Mouse (Mus musculus): ENCODE results near the gene Ube2e1. TPM values are rescaled to one million over a fixed set of nuclear protein-coding genes. Genes with fewer than 3 reads are reported as not detected.
"Not testable (repeated sequence)": the region's sequence is repeated elsewhere in the genome, so short reads cannot be mapped to it uniquely, and the experiment has no call there.

Ube2e1 gene
- polyA plus RNA-seq, 1 experiment from 2014 or later, result 40.8 TPM

DNA sequence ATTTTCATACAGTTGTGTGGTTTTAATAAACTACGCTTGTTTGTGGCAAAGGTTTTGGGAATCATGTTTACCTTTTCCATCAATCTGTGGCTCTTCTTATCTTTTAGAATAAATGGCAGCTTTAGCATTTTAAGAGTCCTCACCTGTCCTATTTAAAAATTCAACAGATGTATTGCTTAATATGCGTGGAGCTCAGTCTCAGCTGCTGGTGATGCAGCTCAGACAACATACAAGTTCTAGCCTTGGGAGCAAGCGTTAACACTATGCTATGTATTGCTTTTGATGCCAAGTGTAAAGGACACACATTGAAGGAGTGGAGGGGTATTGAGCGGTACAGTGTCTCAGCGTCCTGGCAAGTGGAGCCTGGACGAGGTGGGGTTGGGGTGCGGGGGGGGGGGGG is 60.0 kb downstream of the Ube2e1 start:
- no peaks in the 10 kb centered on the region for H3K27me3 ChIP-seq (ENCODE audit: insufficient read depth, low read length)
- H3K9ac ChIP-seq (replicated peaks), result peak overlapping the region; percentile 66
- H3K36me3 ChIP-seq (replicated peaks; ENCODE audit: insufficient read depth, low read length), result peaks cover 11% of the 10 kb centered on the region
- H3K4me2 ChIP-seq (ENCODE audit: low read depth, low read length), result peak overlapping the region; percentile 68
- peak overlapping the region; percentile 72 for H3K4me3 ChIP-seq (ENCODE audit: low read depth, low read length)
- H3K27ac ChIP-seq (ENCODE audit: low read depth), result peak overlapping the region; percentile 83
- WGBS (ENCODE audit: insufficient replicate concordance), result 12% methylated on average over 6 of the region's 7 CpGs
- ATAC-seq (no peak), DNase-seq (no peak)
- H3K9me3 ChIP-seq (ENCODE audit: low read length), result no peaks in the 10 kb centered on the region
- peaks cover 5% of the 10 kb centered on the region; the same call in 1 of the 2 replicates for H3K4me1 ChIP-seq (ENCODE audit: insufficient read depth)
- TF ChIP-seq EP300 (IDR thresholded peaks at IDR 0.05; ENCODE audit: low read depth), result no peak

DNA sequence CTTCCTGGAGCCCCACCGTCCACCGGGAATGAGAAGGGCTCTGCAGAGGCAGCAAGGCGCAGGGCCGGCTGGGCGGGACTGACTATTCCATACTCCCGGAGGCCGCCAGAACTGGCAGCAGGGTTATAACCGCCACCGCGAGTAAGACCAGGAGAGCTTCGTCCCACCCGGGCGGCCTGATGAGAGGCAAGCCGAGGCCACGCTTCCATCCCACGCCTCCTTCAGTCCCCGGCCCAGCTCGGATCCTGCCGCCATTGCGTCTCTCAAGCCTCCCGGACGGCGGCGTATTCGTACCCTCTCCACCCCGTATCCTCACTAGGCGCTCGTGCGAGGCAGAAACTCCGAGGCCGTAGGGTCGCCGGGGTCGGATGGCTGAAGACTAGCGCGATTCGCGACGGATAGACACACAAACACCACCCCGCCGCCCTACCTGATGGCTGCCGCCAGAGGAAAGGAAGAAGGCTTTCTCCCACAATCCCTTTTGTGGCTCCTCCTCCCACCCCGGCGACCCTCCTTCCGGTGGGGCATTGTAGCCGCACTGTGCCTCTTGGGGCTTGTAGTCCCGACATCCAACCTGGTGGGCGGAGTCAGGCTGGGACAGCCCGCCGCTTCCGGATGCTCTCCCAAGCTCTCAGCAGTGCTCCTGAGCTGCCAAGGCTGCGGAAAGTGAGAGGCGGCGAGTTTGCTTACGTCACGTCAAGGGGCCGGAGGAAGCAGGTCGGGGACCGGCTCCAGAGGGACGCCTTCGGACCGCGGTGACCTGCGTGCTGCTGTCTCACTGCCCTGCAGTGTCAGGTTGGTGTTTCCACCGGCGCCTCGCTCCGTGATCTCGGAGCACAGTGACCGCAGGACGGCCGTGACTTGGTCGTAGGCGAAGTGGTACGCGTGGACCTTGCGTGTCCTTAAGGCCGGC is 60.9 kb downstream of the Ube2e1 start, which contains the start of the genes Nkiras1 and Rpl15:
TSS of gene Nkiras1 (plus strand) at position 608 of the 913 bp plus-strand sequence.
TSS of gene Rpl15 (minus strand) at position 863 of the 913 bp plus-strand sequence.
- TF ChIP-seq CTCF (IDR thresholded peaks at IDR 0.05; ENCODE audit: low read depth), result peak; percentile 19
- TF ChIP-seq EP300 (IDR thresholded peaks at IDR 0.05; ENCODE audit: low read depth), result no peak

GRCm38 (mm10) chr14:18269947-18270528 is 61.6 kb downstream of the Ube2e1 start:
- H3K9me3 ChIP-seq (ENCODE audit: low read length); ATAC-seq; H3K4me1 ChIP-seq (ENCODE audit: insufficient read depth); H3K27me3 ChIP-seq (ENCODE audit: insufficient read depth, low read length): not testable (repeated sequence)
- Histone ChIP-seq H3K4me3 (ENCODE audit: low read depth, low read length) (peak overlapping the region; percentile 72), H3K4me2 (ENCODE audit: low read depth, low read length) (peak overlapping the region; percentile 68), H3K9ac (replicated peaks) (peak overlapping the region; percentile 85), H3K27ac (ENCODE audit: low read depth) (peak overlapping the region; percentile 83), H3K36me3 (replicated peaks; ENCODE audit: insufficient read depth, low read length) (peaks cover 12% of the 10 kb centered on the region)
- peak; percentile 21 for DNase-seq
- WGBS (ENCODE audit: insufficient replicate concordance), result under 1% methylated on average over 19 of the region's 24 CpGs

More for the DNA sequence above, 60.9 kb downstream of the Ube2e1 start, which contains the start of the genes Nkiras1 and Rpl15:
- 0% methylated on average over 75 of the region's 78 CpGs for WGBS (ENCODE audit: insufficient replicate concordance)
- H3K9ac ChIP-seq (replicated peaks), result peak within 1 kb of the TSS; percentile 85
- no peaks in the 10 kb centered on the region for H3K27me3 ChIP-seq (ENCODE audit: insufficient read depth, low read length)
- H3K9me3 ChIP-seq (ENCODE audit: low read length), result no peaks in the 10 kb centered on the region
- H3K4me1 ChIP-seq (ENCODE audit: insufficient read depth), result peaks cover 5% of the 10 kb centered on the region; the same call in 1 of the 2 replicates
- H3K36me3 ChIP-seq (replicated peaks; ENCODE audit: insufficient read depth, low read length), result peaks cover 12% of the 10 kb centered on the region
- H3K4me3 ChIP-seq (ENCODE audit: low read depth, low read length), result peak within 1 kb of the TSS; percentile 72
- ATAC-seq (peak; percentile 99), DNase-seq (peak; percentile 98)
- H3K4me2 ChIP-seq (ENCODE audit: low read depth, low read length), result peak within 1 kb of the TSS; percentile 68
- H3K27ac ChIP-seq (ENCODE audit: low read depth), result peak within 1 kb of the TSS; percentile 83

DNA sequence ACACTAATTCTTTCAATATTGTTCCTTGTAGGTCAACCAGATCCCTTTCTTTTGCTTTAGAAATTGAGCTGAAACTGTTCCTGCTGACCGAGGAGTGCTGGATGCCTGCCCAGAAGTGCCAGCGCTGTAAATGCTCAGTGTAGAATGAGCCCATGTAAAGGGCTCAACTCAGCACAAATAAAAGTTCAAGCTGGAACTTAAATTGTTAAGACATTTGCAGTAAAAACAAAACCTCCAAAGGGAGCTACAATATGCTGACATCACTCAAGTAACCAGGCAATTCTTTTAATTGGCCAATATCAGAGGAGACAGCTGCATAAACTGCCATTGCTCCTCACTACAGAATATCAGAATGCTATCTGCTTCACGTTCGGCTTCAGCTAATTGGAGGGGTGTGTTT is 68.2 kb downstream of the Ube2e1 start:
- Histone ChIP-seq H3K9ac (replicated peaks) (no peak overlapping the region), H3K36me3 (replicated peaks; ENCODE audit: insufficient read depth, low read length) (peaks cover 10% of the 10 kb centered on the region), H3K27ac (ENCODE audit: low read depth) (no peak overlapping the region), H3K4me1 (ENCODE audit: insufficient read depth) (no peaks in the 10 kb centered on the region), H3K9me3 (ENCODE audit: low read length) (no peaks in the 10 kb centered on the region), H3K27me3 (ENCODE audit: insufficient read depth, low read length) (no peaks in the 10 kb centered on the region), H3K4me2 (ENCODE audit: low read depth, low read length) (no peak overlapping the region), H3K4me3 (ENCODE audit: low read depth, low read length) (no peak overlapping the region)
- no peak for TF ChIP-seq CTCF (IDR thresholded peaks at IDR 0.05; ENCODE audit: low read depth)
- TF ChIP-seq EP300 (IDR thresholded peaks at IDR 0.05; ENCODE audit: low read depth), result no peak
- ATAC-seq (no peak), DNase-seq (no peak)
- 52% methylated on average over 4 of the region's 4 CpGs for WGBS (ENCODE audit: insufficient replicate concordance)

GRCm38 (mm10) chr14:18261203-18261602 is 70.5 kb downstream of the Ube2e1 start:
- Histone ChIP-seq H3K27me3 (ENCODE audit: insufficient read depth, low read length) (no peaks in the 10 kb centered on the region), H3K4me2 (ENCODE audit: low read depth, low read length) (no peak overlapping the region), H3K36me3 (replicated peaks; ENCODE audit: insufficient read depth, low read length) (no peaks in the 10 kb centered on the region), H3K27ac (ENCODE audit: low read depth) (no peak overlapping the region), H3K9ac (replicated peaks) (no peak overlapping the region), H3K4me1 (ENCODE audit: insufficient read depth) (no peaks in the 10 kb centered on the region), H3K4me3 (ENCODE audit: low read depth, low read length) (no peak overlapping the region), H3K9me3 (ENCODE audit: low read length) (no peaks in the 10 kb centered on the region)
- no peak for ATAC-seq
- DNase-seq, result no peak
- WGBS (ENCODE audit: insufficient replicate concordance), result 82% methylated on average over 3 of the region's 3 CpGs
- TF ChIP-seq CTCF (IDR thresholded peaks at IDR 0.05; ENCODE audit: low read depth) (peak; percentile 11; the same call in 1 of the 2 replicates), EP300 (IDR thresholded peaks at IDR 0.05; ENCODE audit: low read depth) (no peak)

DNA sequence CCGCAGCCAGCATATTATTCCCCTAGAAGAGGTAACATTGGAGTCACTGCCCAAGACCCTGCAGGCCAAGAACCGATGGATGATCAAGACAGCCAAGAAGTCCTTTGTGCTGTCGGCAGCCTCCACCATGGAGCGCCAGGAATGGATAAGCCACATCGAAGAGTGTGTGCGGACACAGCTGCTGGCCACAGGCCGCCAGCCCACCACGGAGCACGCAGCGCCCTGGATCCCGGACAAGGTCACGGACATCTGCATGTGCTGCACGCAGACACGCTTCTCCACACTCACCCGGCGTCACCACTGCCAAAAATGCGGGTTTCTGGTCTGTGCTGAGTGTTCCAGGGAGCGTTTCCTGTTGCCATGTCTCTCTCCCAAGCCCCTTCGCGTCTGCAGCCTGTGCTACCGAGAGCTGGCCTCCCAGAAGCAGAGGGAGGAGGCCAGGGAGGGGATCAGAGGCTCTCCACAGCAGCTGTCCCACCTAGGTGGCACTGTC is 89.0 kb downstream of the Ube2e1 start:
- H3K4me1 ChIP-seq (ENCODE audit: insufficient read depth), result peaks cover 7% of the 10 kb centered on the region; the same call in 1 of the 2 replicates
- H3K27me3 ChIP-seq (ENCODE audit: insufficient read depth, low read length), result no peaks in the 10 kb centered on the region
- TF ChIP-seq CTCF (IDR thresholded peaks at IDR 0.05; ENCODE audit: low read depth) (no peak), EP300 (IDR thresholded peaks at IDR 0.05; ENCODE audit: low read depth) (no peak)
- H3K4me2 ChIP-seq (ENCODE audit: low read depth, low read length), result no peak overlapping the region
- no peaks in the 10 kb centered on the region for H3K9me3 ChIP-seq (ENCODE audit: low read length)
- WGBS (ENCODE audit: insufficient replicate concordance), result 76% methylated on average over 21 of the region's 21 CpGs
- no peak overlapping the region for H3K27ac ChIP-seq (ENCODE audit: low read depth)
- H3K4me3 ChIP-seq (ENCODE audit: low read depth, low read length), result no peak overlapping the region
- no peaks in the 10 kb centered on the region for H3K36me3 ChIP-seq (replicated peaks; ENCODE audit: insufficient read depth, low read length)
- no peak overlapping the region for H3K9ac ChIP-seq (replicated peaks)
- ATAC-seq (no peak), DNase-seq (no peak)
